Mouse (Mus musculus): ENCODE data around the gene Tcf7l2. TPM values are rescaled to one million over a fixed set of nuclear protein-coding genes. Genes with fewer than 3 reads are reported as not detected.

Tcf7l2 gene
- polyA plus RNA-seq, 1 experiment from 2014 or later: 401 TPM

DNA sequence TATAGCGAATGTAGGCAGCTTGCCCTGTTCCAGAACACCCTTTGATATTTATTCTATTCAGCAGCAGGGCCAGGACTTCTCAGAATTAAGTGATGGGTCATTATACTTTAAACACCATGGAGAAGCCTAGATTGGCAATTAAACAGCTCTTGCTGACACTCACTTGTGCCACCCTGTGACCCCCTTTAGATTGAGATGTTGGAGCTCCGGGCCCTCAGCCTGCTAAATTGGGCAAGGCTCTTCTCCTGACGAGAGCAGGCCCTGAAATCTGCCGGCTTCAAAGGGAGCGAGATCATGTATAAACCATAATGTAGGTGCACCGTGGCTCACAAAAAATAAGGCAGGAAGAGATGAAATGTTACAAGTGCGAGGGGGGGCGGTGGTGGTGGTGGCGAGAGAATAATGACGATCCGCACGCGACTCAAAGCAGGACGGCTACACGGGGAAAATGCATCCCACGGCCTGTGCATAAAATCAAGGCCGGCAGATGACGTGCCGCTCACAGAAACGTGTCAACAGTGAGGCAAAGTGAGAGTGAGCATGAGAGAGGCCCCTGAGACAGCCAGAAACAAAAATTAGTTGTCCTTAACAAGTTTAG, 173.1 kb downstream of the Tcf7l2 start:
- Histone ChIP-seq H3K27me3 (ENCODE audit: control insufficient read depth, insufficient read depth, low read length) (no peaks in the 10 kb centered on the region), H3K9me3 (ENCODE audit: control insufficient read depth, low read length) (no peaks in the 10 kb centered on the region), H3K36me3 (ENCODE audit: control insufficient read depth, insufficient read depth, low read length) (peaks cover 29% of the 10 kb centered on the region), H3K4me2 (no peak overlapping the region), H3K4me3 (ENCODE audit: low read depth, low read length) (no peak overlapping the region), H3K27ac (ENCODE audit: low read depth, low read length) (no peak overlapping the region), H3K4me1 (ENCODE audit: control insufficient read depth, insufficient read depth, low read length) (no peaks in the 10 kb centered on the region), H3K9ac (ENCODE audit: low read length) (no peak overlapping the region)
- no peak for DNase-seq (ENCODE audit: low spot score, missing footprints)
- WGBS: 87% methylated on average over 20 of the region's 20 CpGs
- no peak for ATAC-seq (ENCODE audit: low FRiP score)

GRCm38 (mm10) chr19:55915506-55915905, 173.9 kb downstream of the Tcf7l2 start:
- peaks cover 25% of the 10 kb centered on the region for H3K36me3 ChIP-seq (ENCODE audit: control insufficient read depth, insufficient read depth, low read length)
- DNase-seq (ENCODE audit: low spot score, missing footprints) (no peak), ATAC-seq (ENCODE audit: low FRiP score) (no peak)
- no peak overlapping the region for H3K4me3 ChIP-seq (ENCODE audit: low read depth, low read length)
- 87% methylated on average over 7 of the region's 7 CpGs for WGBS
- H3K9me3 ChIP-seq (ENCODE audit: control insufficient read depth, low read length): no peaks in the 10 kb centered on the region
- no peaks in the 10 kb centered on the region for H3K27me3 ChIP-seq (ENCODE audit: control insufficient read depth, insufficient read depth, low read length)
- no peak overlapping the region for H3K4me2 ChIP-seq
- no peak overlapping the region for H3K9ac ChIP-seq (ENCODE audit: low read length)
- no peak overlapping the region for H3K27ac ChIP-seq (ENCODE audit: low read depth, low read length)
- no peaks in the 10 kb centered on the region for H3K4me1 ChIP-seq (ENCODE audit: control insufficient read depth, insufficient read depth, low read length)

GRCm38 (mm10) chr19:55916211-55916610, 174.6 kb downstream of the Tcf7l2 start:
- WGBS: 92% methylated on average over 3 of the region's 3 CpGs
- H3K4me1 ChIP-seq (ENCODE audit: control insufficient read depth, insufficient read depth, low read length): no peaks in the 10 kb centered on the region
- no peak overlapping the region for H3K9ac ChIP-seq (ENCODE audit: low read length)
- H3K4me2 ChIP-seq: no peak overlapping the region
- H3K36me3 ChIP-seq (ENCODE audit: control insufficient read depth, insufficient read depth, low read length): peaks cover 22% of the 10 kb centered on the region
- no peak overlapping the region for H3K27ac ChIP-seq (ENCODE audit: low read depth, low read length)
- H3K9me3 ChIP-seq (ENCODE audit: control insufficient read depth, low read length): no peaks in the 10 kb centered on the region
- H3K27me3 ChIP-seq (ENCODE audit: control insufficient read depth, insufficient read depth, low read length): no peaks in the 10 kb centered on the region
- ATAC-seq (ENCODE audit: low FRiP score): no peak
- H3K4me3 ChIP-seq (ENCODE audit: low read depth, low read length): no peak overlapping the region
- no peak for DNase-seq (ENCODE audit: low spot score, missing footprints)

- H3K27me3 ChIP-seq (ENCODE audit: control insufficient read depth, insufficient read depth, low read length): no peaks in the 10 kb centered on the region
- DNase-seq (ENCODE audit: low spot score, missing footprints) (peak; percentile 94), ATAC-seq (ENCODE audit: low FRiP score) (peak; percentile 72)
- H3K9me3 ChIP-seq (ENCODE audit: control insufficient read depth, low read length): no peaks in the 10 kb centered on the region
- H3K36me3 ChIP-seq (ENCODE audit: control insufficient read depth, insufficient read depth, low read length): peaks cover 9% of the 10 kb centered on the region
- H3K27ac ChIP-seq (ENCODE audit: low read depth, low read length): 0 out of 2 replicates have a peak overlapping the region, but pooled peaks have one; percentile 10
- WGBS: 19% methylated on average over 12 of the region's 12 CpGs
- H3K4me2 ChIP-seq: no peak overlapping the region
- no peak overlapping the region for H3K9ac ChIP-seq (ENCODE audit: low read length)
- peaks cover 10% of the 10 kb centered on the region for H3K4me1 ChIP-seq (ENCODE audit: control insufficient read depth, insufficient read depth, low read length)
- no peak overlapping the region for H3K4me3 ChIP-seq (ENCODE audit: low read depth, low read length)
These were observed 182.3 kb downstream of the Tcf7l2 start for GRCm38 (mm10) chr19:55923789-55924426.

DNA sequence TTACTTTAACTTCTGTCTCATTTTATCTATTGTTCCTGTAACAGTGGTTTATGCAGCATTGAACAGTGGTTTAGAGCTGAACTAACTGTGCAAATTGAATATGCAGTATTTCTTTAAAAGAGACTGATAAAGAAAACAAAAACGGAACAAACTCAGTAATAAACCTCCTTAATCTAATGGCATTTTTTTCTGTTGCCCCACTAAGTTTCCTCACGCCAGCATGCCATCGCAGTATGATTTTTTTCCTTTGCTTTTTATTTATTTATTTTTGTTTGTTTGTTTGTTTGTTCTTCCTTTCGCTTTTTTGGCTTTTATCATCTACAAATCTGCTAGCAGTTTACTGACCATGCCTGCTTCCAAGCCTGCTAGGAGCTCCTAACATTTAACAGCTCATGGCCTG, 183.2 kb downstream of the Tcf7l2 start:
- Histone ChIP-seq H3K4me2 (no peak overlapping the region), H3K36me3 (ENCODE audit: control insufficient read depth, insufficient read depth, low read length) (peaks cover 4% of the 10 kb centered on the region; the same call in 1 of the 2 replicates), H3K27me3 (ENCODE audit: control insufficient read depth, insufficient read depth, low read length) (no peaks in the 10 kb centered on the region), H3K4me1 (ENCODE audit: control insufficient read depth, insufficient read depth, low read length) (peaks cover 10% of the 10 kb centered on the region), H3K9ac (ENCODE audit: low read length) (no peak overlapping the region), H3K4me3 (ENCODE audit: low read depth, low read length) (no peak overlapping the region), H3K27ac (ENCODE audit: low read depth, low read length) (no peak overlapping the region), H3K9me3 (ENCODE audit: control insufficient read depth, low read length) (no peaks in the 10 kb centered on the region)
- ATAC-seq (ENCODE audit: low FRiP score): no peak
- no peak for DNase-seq (ENCODE audit: low spot score, missing footprints)
- WGBS: 91% methylated on average over 4 of the region's 4 CpGs

DNA sequence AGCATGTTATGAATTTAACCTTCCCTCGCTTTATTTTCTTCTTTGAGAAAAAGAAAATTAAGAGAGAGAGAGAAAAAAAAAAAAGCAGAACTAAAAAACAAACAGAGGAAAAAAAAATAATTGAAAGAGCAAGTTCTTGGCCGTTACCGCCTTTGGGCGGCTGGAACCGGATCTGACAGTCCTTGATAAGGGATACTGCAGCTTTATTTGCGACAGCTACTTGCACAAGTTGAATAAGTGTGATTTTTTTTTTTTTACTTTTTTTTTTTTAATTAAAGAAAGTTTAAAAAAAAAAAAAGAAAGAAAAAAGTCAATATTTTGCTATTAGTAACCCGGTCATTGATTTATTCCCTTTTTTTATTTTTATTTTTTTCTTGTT, 183.8 kb downstream of the Tcf7l2 start:
- DNase-seq (ENCODE audit: low spot score, missing footprints) (no peak), ATAC-seq (ENCODE audit: low FRiP score) (no peak)
- Histone ChIP-seq H3K9ac (ENCODE audit: low read length) (no peak overlapping the region), H3K4me3 (ENCODE audit: low read depth, low read length) (no peak overlapping the region), H3K9me3 (ENCODE audit: control insufficient read depth, low read length) (no peaks in the 10 kb centered on the region), H3K27ac (ENCODE audit: low read depth, low read length) (no peak overlapping the region), H3K36me3 (ENCODE audit: control insufficient read depth, insufficient read depth, low read length) (peaks cover 3% of the 10 kb centered on the region; the same call in 1 of the 2 replicates), H3K27me3 (ENCODE audit: control insufficient read depth, insufficient read depth, low read length) (no peaks in the 10 kb centered on the region), H3K4me1 (ENCODE audit: control insufficient read depth, insufficient read depth, low read length) (peaks cover 10% of the 10 kb centered on the region), H3K4me2 (no peak overlapping the region)
- whole genome bisulfite sequencing: 65% methylated on average over 7 of the region's 7 CpGs

DNA sequence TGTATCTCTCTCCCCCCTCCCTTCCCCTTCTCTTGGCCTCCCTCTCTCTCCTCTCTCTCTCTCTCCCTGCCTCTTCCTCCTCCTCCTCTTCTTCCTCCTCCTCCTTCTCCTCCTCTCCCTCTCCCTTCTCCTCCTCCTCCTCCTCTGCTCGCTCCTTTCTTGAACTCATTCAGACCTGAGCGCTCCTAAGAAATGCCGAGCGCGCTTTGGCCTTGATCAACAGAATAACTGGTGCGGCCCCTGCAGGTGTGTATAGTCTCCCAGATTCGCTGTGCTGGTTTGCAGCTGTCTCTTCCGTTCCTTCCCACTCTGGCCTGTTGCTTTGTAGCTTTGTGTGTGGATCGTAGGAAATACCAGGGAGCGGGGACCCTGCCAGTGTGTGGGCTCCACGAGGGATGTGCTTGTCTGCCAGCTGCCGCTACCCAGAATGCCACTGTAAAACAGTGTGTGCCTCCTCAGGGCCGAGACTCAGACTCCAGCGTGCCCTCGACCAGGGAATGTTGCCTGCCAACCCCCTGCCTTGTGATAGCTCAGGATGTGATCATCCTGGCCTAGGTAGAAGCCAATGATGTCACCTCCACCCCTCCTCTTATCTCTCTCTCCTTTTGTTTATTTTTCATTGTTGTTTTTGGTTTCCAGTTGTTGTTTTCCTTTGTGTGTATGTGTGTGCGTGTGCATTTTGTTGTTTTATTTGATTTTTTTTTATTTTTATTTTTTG, 184.3 kb downstream of the Tcf7l2 start:
- Histone ChIP-seq H3K4me2 (no peak overlapping the region), H3K9ac (ENCODE audit: low read length) (no peak overlapping the region), H3K4me1 (ENCODE audit: control insufficient read depth, insufficient read depth, low read length) (peaks cover 10% of the 10 kb centered on the region), H3K27ac (ENCODE audit: low read depth, low read length) (no peak overlapping the region), H3K36me3 (ENCODE audit: control insufficient read depth, insufficient read depth, low read length) (peaks cover 3% of the 10 kb centered on the region; the same call in 1 of the 2 replicates), H3K4me3 (ENCODE audit: low read depth, low read length) (no peak overlapping the region), H3K9me3 (ENCODE audit: control insufficient read depth, low read length) (no peaks in the 10 kb centered on the region), H3K27me3 (ENCODE audit: control insufficient read depth, insufficient read depth, low read length) (no peaks in the 10 kb centered on the region)
- DNase-seq (ENCODE audit: low spot score, missing footprints): no peak
- no peak for ATAC-seq (ENCODE audit: low FRiP score)
- 76% methylated on average over 16 of the region's 16 CpGs for WGBS

GRCm38 (mm10) chr19:55926858-55927673, 185.4 kb downstream of the Tcf7l2 start:
- H3K9me3 ChIP-seq (ENCODE audit: control insufficient read depth, low read length): no peaks in the 10 kb centered on the region
- no peaks in the 10 kb centered on the region for H3K27me3 ChIP-seq (ENCODE audit: control insufficient read depth, insufficient read depth, low read length)
- H3K27ac ChIP-seq (ENCODE audit: low read depth, low read length): no peak overlapping the region
- DNase-seq (ENCODE audit: low spot score, missing footprints) (no peak), ATAC-seq (ENCODE audit: low FRiP score) (no peak)
- peaks cover 10% of the 10 kb centered on the region for H3K4me1 ChIP-seq (ENCODE audit: control insufficient read depth, insufficient read depth, low read length)
- 86% methylated on average over 16 of the region's 16 CpGs for WGBS
- H3K36me3 ChIP-seq (ENCODE audit: control insufficient read depth, insufficient read depth, low read length): peaks cover 7% of the 10 kb centered on the region; the same call in 1 of the 2 replicates
- no peak overlapping the region for H3K4me3 ChIP-seq (ENCODE audit: low read depth, low read length)
- H3K4me2 ChIP-seq: no peak overlapping the region
- no peak overlapping the region for H3K9ac ChIP-seq (ENCODE audit: low read length)

All from midbrain, embryonic 11.5 days (tissue).